Mouse (Mus musculus) heart, postnatal 36 days (tissue): ENCODE data around the gene Vax1. TPM values are rescaled to one million over a fixed set of nuclear protein-coding genes. Genes with fewer than 3 reads are reported as not detected.

Source experiments
- DNase-seq, 2 experiments: peaks; one replicate each; pipeline ENCODE4 v3.0.0; 2021 to 2022
- intact Hi-C: fragments of 180-260 bp; cut with DNase I; formaldehyde crosslinking; loops from one replicate; pipeline ENCODE4 v1.15.1; 2025
- total RNA-seq, 2 experiments: library from RNA; stranded (reverse); gene quantifications; 2 replicates each; pipeline ENCODE4 v1.2.3; 2021

The Vax1 gene
- total RNA-seq, 2 experiments from 2014 or later: not detected

- DNase-seq: no peak
- intact Hi-C loops: loop anchor here (5.0 kb wide), 1 partner anchor 286 kb away; the partner anchor contains the start of gene Emx2
Measured at GRCm38 (mm10) chr19:59171151-59171870, 1.5 kb upstream of the Vax1 start.

- no peak for DNase-seq
- intact Hi-C loops: loop anchor here (5.0 kb wide), 1 partner anchor 287 kb away; the partner anchor contains the start of gene Emx2
Measured at GRCm38 (mm10) chr19:59170766-59171095, 875 bp upstream of the Vax1 start.

GRCm38 (mm10) chr19:59169143-59169935 is 517 bp downstream of the Vax1 start:
- intact Hi-C loops: no loop called here
- DNase-seq: no peak

GRCm38 (mm10) chr19:59168386-59168905 is 1.4 kb downstream of the Vax1 start:
- DNase-seq: no peak
- intact Hi-C loops: no loop called here

GRCm38 (mm10) chr19:59167871-59168270 is 2.0 kb downstream of the Vax1 start:
- no peak for DNase-seq
- intact Hi-C loops: no loop called here

DNA sequence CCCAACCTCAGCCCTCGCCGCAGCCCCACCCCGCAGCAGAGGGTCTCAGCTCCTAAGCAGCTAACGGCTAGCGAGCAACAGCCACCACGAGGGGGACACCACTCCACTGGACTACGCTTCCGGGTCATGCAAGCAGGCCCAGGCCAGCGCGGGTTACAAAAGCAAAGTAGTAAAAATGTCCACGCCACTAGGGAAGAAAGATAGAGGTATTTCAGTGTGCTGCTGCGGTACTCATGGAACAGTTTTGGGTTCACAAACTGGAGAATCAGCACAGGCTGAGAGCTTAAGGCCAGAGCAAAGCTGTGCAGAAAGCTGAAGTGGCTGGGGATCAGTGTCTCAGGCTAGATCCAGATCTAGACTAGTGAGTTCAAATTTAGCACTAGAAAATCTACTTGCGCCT is 3.0 kb downstream of the Vax1 start:
- no peak for DNase-seq
- intact Hi-C loops: no loop called here

GRCm38 (mm10) chr19:59166311-59166761 is 3.5 kb downstream of the Vax1 start:
- intact Hi-C loops: no loop called here
- no peak for DNase-seq

DNA sequence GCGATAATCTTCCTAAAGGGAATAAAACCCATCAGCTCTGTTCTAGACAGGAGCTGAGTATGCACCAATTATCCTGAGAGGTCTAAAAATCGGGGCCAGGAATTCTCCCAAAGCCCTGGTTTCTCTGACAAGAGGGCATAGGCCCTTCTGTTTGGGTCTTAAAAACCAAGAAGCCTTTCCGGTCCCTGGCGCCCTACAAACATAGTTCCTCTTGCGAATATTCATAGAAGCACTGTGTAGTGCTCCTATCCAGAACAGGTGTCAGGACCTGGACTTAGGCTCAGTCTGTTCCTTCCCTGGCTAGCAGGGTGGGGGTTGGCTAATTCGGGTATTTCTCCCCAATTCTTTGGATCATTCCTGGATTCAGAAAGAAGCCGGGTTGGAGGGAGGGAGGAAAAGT is 4.3 kb downstream of the Vax1 start:
- intact Hi-C loops: no loop called here
- DNase-seq: no peak

- intact Hi-C loops: no loop called here
- DNase-seq: no peak
Measured at GRCm38 (mm10) chr19:59164896-59165560, 4.8 kb downstream of the Vax1 start.

- intact Hi-C loops: no loop called here
- no peak for DNase-seq
Measured at GRCm38 (mm10) chr19:59164111-59164510, 5.7 kb downstream of the Vax1 start.

GRCm38 (mm10) chr19:59156702-59157101 is 13.2 kb downstream of the Vax1 start:
- no peak for DNase-seq
- intact Hi-C loops: no loop called here

- intact Hi-C loops: no loop called here
- no peak for DNase-seq
Measured at GRCm38 (mm10) chr19:59154171-59154570, 15.7 kb downstream of the Vax1 start.

GRCm38 (mm10) chr19:59145492-59146140 is 24.2 kb downstream of the Vax1 start:
- intact Hi-C loops: no loop called here
- DNase-seq: no peak

GRCm38 (mm10) chr19:59145064-59145463 is 24.8 kb downstream of the Vax1 start:
- intact Hi-C loops: no loop called here
- DNase-seq: no peak

- intact Hi-C loops: no loop called here
- DNase-seq: no peak
Measured at GRCm38 (mm10) chr19:59142206-59142605, 27.6 kb downstream of the Vax1 start.

DNA sequence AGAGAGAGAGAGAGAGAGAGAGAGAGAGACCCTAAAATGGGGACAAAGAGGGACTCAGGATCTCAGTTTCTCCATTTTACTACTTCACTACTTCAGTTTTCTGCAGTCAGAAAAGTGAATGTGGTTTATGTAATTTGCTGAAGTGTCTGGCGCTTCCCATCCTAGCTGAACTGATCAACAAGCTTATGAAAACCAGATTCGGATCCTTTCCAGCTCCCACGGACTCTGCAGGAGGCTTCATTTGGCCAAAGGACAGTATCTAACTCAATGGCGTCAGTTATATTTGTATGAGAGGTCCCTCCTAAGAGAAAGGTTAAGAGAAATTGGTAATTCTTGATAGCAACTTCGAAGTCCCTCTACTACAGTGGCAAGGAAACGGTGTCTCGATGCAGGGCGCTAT is 34.5 kb downstream of the Vax1 start:
- intact Hi-C loops: no loop called here
- DNase-seq: no peak

DNA sequence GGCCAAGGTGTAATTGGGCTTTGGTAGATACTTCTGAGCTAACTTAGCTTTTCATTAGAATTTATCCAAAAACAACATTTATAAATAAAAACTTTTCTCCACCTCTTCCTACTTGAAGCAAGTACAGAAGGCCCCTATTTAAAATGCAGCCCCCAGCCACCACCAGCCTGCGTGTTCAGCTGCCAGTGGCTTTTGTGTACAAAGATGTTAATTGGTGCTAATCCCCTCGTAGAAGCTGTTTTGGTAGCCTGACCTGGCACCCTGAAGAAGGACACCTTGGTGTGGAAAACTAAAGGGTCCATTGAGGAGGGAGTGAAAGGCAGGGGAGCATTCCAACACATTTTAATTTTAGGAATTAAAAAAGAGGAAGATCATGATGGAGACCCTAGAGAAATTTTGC is 34.9 kb downstream of the Vax1 start:
- intact Hi-C loops: no loop called here
- no peak for DNase-seq

DNA sequence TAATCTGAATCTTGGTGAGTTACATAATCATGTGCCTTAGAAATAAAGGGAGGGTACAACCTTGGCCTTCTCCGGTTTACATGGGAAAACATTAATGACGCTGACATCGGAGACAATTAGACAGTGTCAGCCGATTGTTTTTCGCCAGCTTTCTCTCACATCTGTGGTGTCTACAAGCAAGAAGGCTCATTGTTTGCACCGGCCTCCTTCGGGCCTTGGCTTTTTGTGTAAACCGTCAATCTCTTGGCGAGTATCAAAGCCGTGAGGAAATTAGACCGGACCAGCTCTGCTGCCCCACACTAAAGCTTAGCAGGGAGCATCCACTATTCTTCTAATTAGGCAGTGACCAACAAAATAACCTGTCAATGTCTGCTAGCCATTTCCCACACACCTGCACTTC is 36.7 kb downstream of the Vax1 start:
- no peak for DNase-seq
- intact Hi-C loops: no loop called here

GRCm38 (mm10) chr19:59129671-59130070 is 40.2 kb downstream of the Vax1 start:
- no peak for DNase-seq
- intact Hi-C loops: no loop called here

DNA sequence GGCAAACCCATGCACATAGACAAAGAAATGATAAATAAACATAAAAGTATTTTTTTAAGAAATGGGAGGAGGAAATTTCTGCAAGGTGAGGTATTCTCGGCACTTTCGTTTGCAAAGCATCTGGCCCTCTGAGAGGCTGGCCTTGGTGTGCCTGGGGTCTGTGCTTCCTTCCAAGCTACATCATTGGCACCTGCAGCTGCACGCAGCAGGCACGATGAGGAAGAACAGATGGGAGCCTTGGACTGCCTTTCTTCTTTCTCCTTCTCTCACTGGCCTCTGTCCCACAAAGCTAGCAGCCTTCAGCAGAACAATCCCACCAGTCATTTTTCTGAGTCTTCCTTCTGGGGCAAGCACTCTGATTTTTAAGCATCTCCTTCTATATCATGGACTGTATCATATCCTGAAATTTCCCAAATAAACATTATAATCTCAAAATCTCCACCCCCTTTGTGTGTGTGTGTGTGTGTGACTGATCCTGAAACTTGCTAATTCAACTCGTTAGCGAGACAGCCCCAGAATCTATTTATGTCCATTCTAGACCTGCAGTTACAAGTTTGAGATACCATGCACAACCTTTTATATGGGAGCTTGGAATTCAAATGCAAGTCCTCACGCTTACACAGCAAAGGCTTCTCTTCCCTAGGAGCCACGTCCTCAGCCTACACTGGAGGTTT is 41.2 kb downstream of the Vax1 start:
- no peak for DNase-seq
- intact Hi-C loops: no loop called here
